Mouse (Mus musculus) heart, postnatal 36 days (tissue): ENCODE measurements around the gene Gm21983. TPM values are rescaled to one million over a fixed set of nuclear protein-coding genes. Genes with fewer than 3 reads are reported as not detected.

Experiments
- DNase-seq, 2 experiments: peaks; one replicate each; pipeline ENCODE4 v3.0.0; 2021 to 2022
- intact Hi-C: fragments of 180-260 bp; cut with DNase I; formaldehyde crosslinking; loops from one replicate; pipeline ENCODE4 v1.15.1; 2025
- total RNA-seq, 2 experiments: library from RNA; stranded (reverse); gene quantifications; 2 replicates each; pipeline ENCODE4 v1.2.3; 2021

The Gm21983 gene
- total RNA-seq: not detected

- intact Hi-C loops: loop anchor here (1.0 kb wide), 1 partner anchor 11 kb away; no protein-coding TSS in a partner anchor
- DNase-seq: no peak
Observed at GRCm38 (mm10) chr7:27180837-27181695, at the start of gene Gm21983, which contains the start of gene Mia. Gm21983 (minus strand) TSS chr7:27181086. Mia (minus strand) TSS chr7:27181157.

GRCm38 (mm10) chr7:27228865-27229264 lies 48.0 kb upstream of the Gm21983 start:
- DNase-seq: no peak
- intact Hi-C loops: no loop called here

GRCm38 (mm10) chr7:27228281-27228821 lies 47.5 kb upstream of the Gm21983 start, which contains the start of gene Itpkc:
Itpkc (minus strand) TSS chr7:27228661.
- DNase-seq: peak; percentile 88 to 91
- intact Hi-C loops: no loop called here

GRCm38 (mm10) chr7:27227676-27228075 lies 46.8 kb upstream of the Gm21983 start:
- peak in 1 of 2 experiments; percentile 17 for DNase-seq
- intact Hi-C loops: loop anchor here (2.0 kb wide), 1 partner anchor 31 kb away; the partner anchor contains the start of gene Snrpa

GRCm38 (mm10) chr7:27227276-27227675 lies 46.4 kb upstream of the Gm21983 start:
- no peak for DNase-seq
- intact Hi-C loops: loop anchor here (2.0 kb wide), 1 partner anchor 30 kb away; the partner anchor contains the start of gene Snrpa

GRCm38 (mm10) chr7:27224877-27225575 lies 44.1 kb upstream of the Gm21983 start:
- intact Hi-C loops: no loop called here
- peak in 1 of 2 experiments; percentile 22 for DNase-seq

- intact Hi-C loops: no loop called here
- no peak for DNase-seq
Observed at GRCm38 (mm10) chr7:27222538-27222937, 41.7 kb upstream of the Gm21983 start.

- intact Hi-C loops: no loop called here
- DNase-seq: no peak
Observed at GRCm38 (mm10) chr7:27221939-27222338, 41.1 kb upstream of the Gm21983 start.

GRCm38 (mm10) chr7:27219937-27220336 lies 39.1 kb upstream of the Gm21983 start:
- no peak for DNase-seq
- intact Hi-C loops: no loop called here

GRCm38 (mm10) chr7:27218586-27218985 lies 37.7 kb upstream of the Gm21983 start:
- intact Hi-C loops: no loop called here

GRCm38 (mm10) chr7:27212626-27213025 lies 31.7 kb upstream of the Gm21983 start:
- DNase-seq: no peak
- intact Hi-C loops: no loop called here

More at GRCm38 (mm10) chr7:27218586-27218985, 37.7 kb upstream of the Gm21983 start:
- no peak for DNase-seq

GRCm38 (mm10) chr7:27203730-27204449 lies 23.0 kb upstream of the Gm21983 start:
- intact Hi-C loops: no loop called here
- no peak for DNase-seq

- DNase-seq: no peak
- intact Hi-C loops: no loop called here
Observed at GRCm38 (mm10) chr7:27198779-27199178, 17.9 kb upstream of the Gm21983 start.

- intact Hi-C loops: no loop called here
- no peak for DNase-seq
Observed at GRCm38 (mm10) chr7:27198355-27198754, 17.5 kb upstream of the Gm21983 start.

GRCm38 (mm10) chr7:27197634-27198033 lies 16.7 kb upstream of the Gm21983 start:
- DNase-seq: no peak
- intact Hi-C loops: loop anchor here (2.0 kb wide), 1 partner anchor 29 kb away; no protein-coding TSS in a partner anchor

- intact Hi-C loops: loop anchor here (2.0 kb wide), 1 partner anchor 30 kb away; no protein-coding TSS in a partner anchor
- DNase-seq: no peak
Observed at GRCm38 (mm10) chr7:27197136-27197535, 16.2 kb upstream of the Gm21983 start.

GRCm38 (mm10) chr7:27195681-27196611 lies 15.1 kb upstream of the Gm21983 start, which contains the start of the genes BC024978 and Snrpa:
BC024978 (plus strand) TSS chr7:27195781.
Snrpa (minus strand) TSS chr7:27196271.
- intact Hi-C loops: loop anchor here (1.0 to 2.0 kb wide), 4 partner anchors 17 to 37 kb away; partner anchors contain the start of gene Egln2
- DNase-seq: peak; percentile 91 to 92

- no peak for DNase-seq
- intact Hi-C loops: loop anchor here (2.0 kb wide), 2 partner anchors 27 to 35 kb away; partner anchors contain the start of gene Egln2
Observed at GRCm38 (mm10) chr7:27193731-27194130, 12.8 kb upstream of the Gm21983 start.

- no peak for DNase-seq
- intact Hi-C loops: loop anchor here (1.0 kb wide), 1 partner anchor 12 kb away; no protein-coding TSS in a partner anchor
Observed at GRCm38 (mm10) chr7:27192434-27192833, 11.5 kb upstream of the Gm21983 start.
